Mouse (Mus musculus) thymus, postnatal 4 days (tissue): ENCODE data around the gene Dennd5a.

ENCODE experiments used
- DNase-seq: peaks from one replicate; pipeline ENCODE4 v3.0.0; 2021

The Dennd5a gene

GRCm38 (mm10) chr7:109876085-109876484 lies 84.2 kb downstream of the Dennd5a start:
- no peak for DNase-seq

DNA sequence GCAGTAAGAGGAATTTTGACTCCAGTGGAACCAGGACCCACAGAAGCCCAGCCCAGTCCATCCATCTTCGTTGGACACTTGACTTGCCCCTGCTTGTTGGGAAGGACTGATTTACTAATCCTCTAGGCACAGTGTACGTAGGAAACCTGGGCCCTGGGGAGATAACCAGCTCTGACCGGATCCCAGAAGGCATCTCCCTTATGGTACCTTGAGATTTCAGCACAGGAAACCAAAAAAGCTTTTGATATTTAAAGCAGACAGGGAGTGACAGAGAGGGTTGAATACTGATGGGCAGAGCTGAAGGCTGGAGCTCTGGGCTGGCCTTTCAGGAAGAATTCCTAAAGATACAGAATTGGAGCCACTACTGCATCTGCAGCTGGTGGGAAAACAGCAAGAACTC lies 84.7 kb downstream of the Dennd5a start:
- DNase-seq, result no peak

- no peak for DNase-seq
These were observed 85.2 kb downstream of the Dennd5a start for GRCm38 (mm10) chr7:109875033-109875432.

GRCm38 (mm10) chr7:109873170-109873569 lies 87.1 kb downstream of the Dennd5a start:
- no peak for DNase-seq

- no peak for DNase-seq
These were observed 89.0 kb downstream of the Dennd5a start for GRCm38 (mm10) chr7:109871232-109871631.

GRCm38 (mm10) chr7:109868498-109868897 lies 91.8 kb downstream of the Dennd5a start:
- no peak for DNase-seq

DNA sequence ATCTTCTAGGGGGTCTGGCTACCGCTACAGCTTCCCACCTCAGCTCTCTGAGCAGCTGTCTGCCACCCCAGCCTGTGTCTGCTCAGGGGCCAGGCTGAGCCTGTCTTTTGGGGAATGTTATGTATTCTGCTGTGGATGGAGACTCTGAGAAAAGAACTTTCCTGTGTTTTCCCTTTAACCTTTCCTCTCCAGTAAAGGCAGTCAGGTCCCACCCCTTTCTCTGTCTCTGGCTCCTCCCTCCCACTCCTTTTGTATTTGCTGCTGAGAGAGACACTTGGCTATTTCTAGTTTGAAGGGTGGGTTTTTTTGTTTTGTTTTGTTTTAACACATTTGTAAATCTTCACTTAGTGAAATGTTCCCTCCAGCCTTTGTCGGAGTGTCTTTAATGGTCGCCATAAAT lies 93.6 kb downstream of the Dennd5a start:
- no peak for DNase-seq

GRCm38 (mm10) chr7:109865370-109866229 lies 94.7 kb downstream of the Dennd5a start, which contains the start of gene Scube2:
TSS of gene Scube2 (minus strand) at chr7:109865679.
- DNase-seq, result peak; percentile 32

GRCm38 (mm10) chr7:109863561-109863960 lies 96.7 kb downstream of the Dennd5a start:
- DNase-seq, result no peak

GRCm38 (mm10) chr7:109860162-109860561 lies 100.1 kb downstream of the Dennd5a start:
- DNase-seq, result no peak

- DNase-seq, result no peak
These were observed 100.9 kb downstream of the Dennd5a start for GRCm38 (mm10) chr7:109859354-109859753.

DNA sequence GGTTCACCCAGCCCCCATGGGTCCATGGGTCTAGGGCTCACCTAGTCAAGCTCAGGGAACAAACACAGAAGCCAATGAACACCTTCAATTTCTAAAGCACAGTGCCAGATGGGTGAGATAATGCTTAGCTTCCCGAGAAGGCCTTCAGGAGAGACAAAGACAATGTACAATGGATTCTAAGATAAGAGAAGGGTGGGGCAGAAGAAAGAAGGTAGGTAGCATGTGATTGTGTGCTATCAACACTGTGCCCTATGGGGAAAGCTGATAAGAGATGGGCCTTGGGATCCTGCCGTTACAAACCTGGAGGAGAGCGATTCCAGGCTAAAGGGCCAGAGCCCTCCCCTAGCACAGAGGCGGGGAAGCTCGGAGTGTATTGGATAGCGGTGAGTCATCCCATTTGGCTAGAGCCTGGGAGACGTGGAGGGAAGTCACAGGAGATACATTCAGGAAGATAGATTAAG lies 107.5 kb downstream of the Dennd5a start:
- DNase-seq, result no peak

DNA sequence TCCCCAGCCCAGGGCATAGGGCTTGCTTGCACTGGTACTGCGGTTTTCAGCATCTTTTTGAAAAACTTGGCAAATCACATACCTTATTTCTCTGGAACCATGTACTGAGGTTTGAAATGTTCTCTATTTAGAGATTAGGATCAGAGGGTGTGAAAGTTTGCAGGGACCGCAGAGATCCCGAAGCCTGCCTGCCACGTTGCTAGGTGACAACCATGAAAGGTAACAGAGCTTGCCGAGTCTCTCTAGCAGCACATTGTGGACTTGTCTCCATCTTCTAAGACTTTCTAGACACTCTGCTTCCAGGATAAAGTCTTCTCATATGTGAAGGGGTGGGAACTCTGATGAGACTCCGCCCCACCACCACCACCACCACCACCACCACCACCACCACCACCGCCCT lies 108.3 kb downstream of the Dennd5a start:
- DNase-seq, result no peak

DNA sequence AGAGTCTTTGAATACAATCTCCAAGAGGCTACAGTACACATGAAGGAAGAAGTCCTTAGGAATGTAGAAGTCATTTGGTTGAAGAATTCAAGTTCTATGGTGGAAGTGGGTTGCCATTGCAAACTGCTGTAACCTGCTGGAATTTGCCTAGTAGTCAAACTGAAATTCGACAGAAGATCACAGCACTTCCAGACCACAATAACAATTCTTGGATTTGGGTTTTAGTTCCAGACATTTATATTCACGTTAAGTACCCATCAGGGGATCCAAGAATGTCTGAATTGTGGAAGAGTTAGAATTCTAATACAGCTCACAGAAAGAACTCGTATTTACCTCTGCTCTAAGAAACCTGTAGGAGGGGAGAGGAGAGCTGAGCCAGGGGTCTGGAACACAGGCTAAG lies 109.7 kb downstream of the Dennd5a start:
- DNase-seq, result no peak

- no peak for DNase-seq
These were observed 110.4 kb downstream of the Dennd5a start for GRCm38 (mm10) chr7:109849750-109850434.

- no peak for DNase-seq
These were observed 111.2 kb downstream of the Dennd5a start for GRCm38 (mm10) chr7:109848867-109849733.

GRCm38 (mm10) chr7:109844100-109844499 lies 116.2 kb downstream of the Dennd5a start:
- DNase-seq, result no peak
